Mouse (Mus musculus): ENCODE results near the gene Slco4a1.

- TF ChIP-seq GATA1 (IDR thresholded peaks at IDR 0.05; ENCODE audit: borderline replicate concordance, low read length) (no peak), FLI1 (IDR thresholded peaks at IDR 0.05; ENCODE audit: low read length) (no peak)
Measured at GRCm38 (mm10) chr2:180408410-180408809, 47.6 kb upstream of the Slco4a1 start.
